In the genomic region with DNA sequence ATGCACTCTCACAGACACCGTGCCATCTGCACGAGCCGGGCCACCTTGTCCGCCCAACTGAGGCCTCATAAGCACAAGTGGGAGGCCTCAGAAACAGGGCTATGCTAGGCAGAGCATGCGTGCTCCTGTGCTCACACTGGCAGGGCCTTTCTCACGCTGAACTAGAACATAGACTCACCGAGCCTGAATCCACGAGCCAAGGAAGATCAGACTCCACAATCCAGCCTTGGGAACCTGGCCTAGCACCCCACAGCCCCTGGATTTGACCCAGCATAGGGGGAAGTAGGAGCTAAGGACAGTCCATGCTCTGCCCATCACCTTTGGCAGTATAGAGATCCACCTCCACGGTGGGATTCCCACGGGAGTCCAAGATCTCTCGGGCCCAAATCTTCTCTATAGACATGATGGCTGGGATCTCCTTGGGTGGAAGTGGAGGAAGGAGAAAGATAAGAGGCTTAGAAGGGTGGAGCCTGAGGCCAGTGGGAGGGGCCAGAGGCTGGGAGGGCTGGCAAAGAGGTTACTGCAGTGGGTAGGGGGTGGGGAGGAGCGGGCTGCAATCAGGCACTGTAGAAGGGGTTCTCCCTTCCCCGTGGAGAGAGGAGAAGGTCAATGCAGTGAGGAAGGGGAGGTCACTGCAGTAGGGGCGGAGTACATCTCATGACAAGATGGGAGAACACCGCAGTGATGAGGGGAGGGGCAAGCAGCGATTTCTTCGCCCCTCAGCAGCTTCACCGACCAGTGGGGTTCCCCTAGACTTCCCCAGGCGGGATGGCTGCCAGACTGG, we compare ENCODE assay signal across 8 mouse cellular contexts. TPM values are rescaled to one million over a fixed set of nuclear protein-coding genes. Genes with fewer than 3 reads are reported as not detected.
DNase-seq lines count a peak whose midpoint lies in the region; ATAC-seq and TF ChIP-seq lines count a peak whose summit lies in the region.

No protein-coding gene starts in this region.

- no peak for DNase-seq in kidney, postnatal 25 days
- DNase-seq in ES-CJ7 (ENCODE audit: low read depth, low spot score), result peak; percentile 88
- peak; percentile 82 for DNase-seq in cerebellum, adult 9-10 months
- no peak for DNase-seq in hindbrain, embryonic 11.5 days (ENCODE audit: low spot score)
- DNase-seq in liver, postnatal 0 days, result no peak
- no peak for DNase-seq in spleen, adult 12 weeks (ENCODE audit: low spot score)
- no peak for DNase-seq in adrenal gland, adult 2 months

- H3K9ac ChIP-seq in kidney, embryonic 16.5 days (replicated peaks; ENCODE audit: low read length), result peak overlapping the region; percentile 69
- no peak overlapping the region for H3K9ac ChIP-seq in hindbrain, embryonic 11.5 days (ENCODE audit: low read depth, low read length)
- no peak overlapping the region for H3K9ac ChIP-seq in liver, postnatal 0 days (replicated peaks)

- H3K4me1 ChIP-seq in kidney, embryonic 16.5 days (ENCODE audit: insufficient read depth, low read length), result peaks cover 33% of the 10 kb centered on the region
- H3K4me1 ChIP-seq in hindbrain, embryonic 11.5 days (replicated peaks; ENCODE audit: control insufficient read depth, insufficient read depth, low read length), result no peaks in the 10 kb centered on the region; the same call in 1 of the 2 replicates
- 0 out of 2 replicates have a peak, but pooled peaks cover 7% of the 10 kb centered on the region for H3K4me1 ChIP-seq in liver, postnatal 0 days (ENCODE audit: insufficient read depth)

- no peak for TF ChIP-seq CTCF in liver, postnatal 0 days (IDR thresholded peaks at IDR 0.05; ENCODE audit: low read depth)

- ATAC-seq in kidney, embryonic 16.5 days (ENCODE audit: low FRiP score, low TSS enrichment), result peak; percentile 31; the same call in 1 of the 2 replicates
- ATAC-seq in hindbrain, embryonic 11.5 days (ENCODE audit: low FRiP score), result peak; percentile 38
- peak; percentile 31; the same call in 1 of the 2 replicates for ATAC-seq in liver, postnatal 0 days

- no peaks in the 10 kb centered on the region for H3K27me3 ChIP-seq in kidney, embryonic 16.5 days (ENCODE audit: insufficient read depth, low read length)
- peaks cover 2% of the 10 kb centered on the region; the same call in 1 of the 2 replicates for H3K27me3 ChIP-seq in hindbrain, embryonic 11.5 days (ENCODE audit: control insufficient read depth, insufficient read depth, low read length)
- H3K27me3 ChIP-seq in liver, postnatal 0 days (ENCODE audit: insufficient read depth, low read length), result peaks cover 21% of the 10 kb centered on the region

- TF ChIP-seq EP300 in liver, postnatal 0 days (IDR thresholded peaks at IDR 0.05; ENCODE audit: low read depth), result no peak

- no peaks in the 10 kb centered on the region for H3K9me3 ChIP-seq in kidney, embryonic 16.5 days (ENCODE audit: low read length)
- no peaks in the 10 kb centered on the region for H3K9me3 ChIP-seq in hindbrain, embryonic 11.5 days (ENCODE audit: control insufficient read depth, low read length)
- no peaks in the 10 kb centered on the region for H3K9me3 ChIP-seq in liver, postnatal 0 days (ENCODE audit: low read length)

- H3K4me2 ChIP-seq in kidney, embryonic 16.5 days (replicated peaks; ENCODE audit: low read depth, low read length), result peak overlapping the region; percentile 94
- H3K4me2 ChIP-seq in hindbrain, embryonic 11.5 days (replicated peaks; ENCODE audit: low read depth, low read length), result peak overlapping the region; percentile 51; the same call in 1 of the 2 replicates
- H3K4me2 ChIP-seq in liver, postnatal 0 days (ENCODE audit: low read depth, low read length), result peak overlapping the region; percentile 78

- no peaks in the 10 kb centered on the region for H3K36me3 ChIP-seq in kidney, embryonic 16.5 days (ENCODE audit: insufficient read depth, low read length)
- H3K36me3 ChIP-seq in hindbrain, embryonic 11.5 days (ENCODE audit: control insufficient read depth, insufficient read depth, low read length), result no peaks in the 10 kb centered on the region
- no peaks in the 10 kb centered on the region for H3K36me3 ChIP-seq in liver, postnatal 0 days (replicated peaks; ENCODE audit: insufficient read depth, low read length)

- H3K4me3 ChIP-seq in kidney, embryonic 16.5 days (ENCODE audit: low read length), result peak overlapping the region; percentile 65
- H3K4me3 ChIP-seq in hindbrain, embryonic 11.5 days (ENCODE audit: low read depth, low read length), result no peak overlapping the region
- H3K4me3 ChIP-seq in liver, postnatal 0 days (ENCODE audit: low read depth, low read length), result 0 out of 2 replicates have a peak overlapping the region, but pooled peaks have one; percentile 8

- 25% methylated on average over 19 of the region's 19 CpGs for WGBS in kidney, embryonic 16.5 days
- WGBS in hindbrain, embryonic 11.5 days, result 22% methylated on average over 19 of the region's 19 CpGs
- 33% methylated on average over 18 of the region's 19 CpGs for WGBS in liver, postnatal 0 days (ENCODE audit: insufficient replicate concordance)

- H3K27ac ChIP-seq in kidney, embryonic 16.5 days (ENCODE audit: low read length), result peak overlapping the region; percentile 69
- no peak overlapping the region for H3K27ac ChIP-seq in hindbrain, embryonic 11.5 days (ENCODE audit: low read depth, low read length)
- no peak overlapping the region for H3K27ac ChIP-seq in liver, postnatal 0 days (ENCODE audit: low read depth)

RNA-seq across cellular contexts. Expression of a gene that starts 1.4 kb away (rescaled TPM):
- polyA plus RNA-seq in kidney, embryonic 16.5 days (2015; fragmentation: Nextera tagmentation; extraction: Ambion mirVana), result 10.9 and 15.3 TPM in 2 replicates
- 5.9 and 7.1 TPM in 2 replicates for polyA plus RNA-seq in hindbrain, embryonic 11.5 days (2014; fragmentation: Nextera tagmentation; extraction: Ambion mirVana)
- polyA plus RNA-seq in liver, postnatal 0 days (2015; fragmentation: Nextera tagmentation; extraction: Ambion mirVana), result 0.20 and 0.27 TPM in 2 replicates
- total RNA-seq in adrenal gland, adult 2 months (2021), result 10 to 100 TPM; 12.4 to 35.9 TPM
- 8.3 and 16.5 TPM in 2 replicates for polyA plus RNA-seq in adrenal gland, adult 2 months (2012; rRNA removed)

RNA-seq across cellular contexts. Expression of a gene that starts 11.4 kb away (rescaled TPM):
- polyA plus RNA-seq in kidney, embryonic 16.5 days (2015; fragmentation: Nextera tagmentation; extraction: Ambion mirVana), result 1.0 and 1.2 TPM in 2 replicates
- polyA plus RNA-seq in hindbrain, embryonic 11.5 days (2014; fragmentation: Nextera tagmentation; extraction: Ambion mirVana), result 4.1 and 4.7 TPM in 2 replicates
- 0.16 TPM in 1 of 2 replicates, not detected in the other for polyA plus RNA-seq in liver, postnatal 0 days (2015; fragmentation: Nextera tagmentation; extraction: Ambion mirVana)
- under 1 TPM; 0.29 to 0.38 TPM for total RNA-seq in adrenal gland, adult 2 months (2021)
- 0.16 and 0.32 TPM in 2 replicates for polyA plus RNA-seq in adrenal gland, adult 2 months (2012; rRNA removed)

RNA-seq across cellular contexts. Expression of a gene that starts 11.8 kb away (rescaled TPM):
- polyA plus RNA-seq in kidney, embryonic 16.5 days (2015; fragmentation: Nextera tagmentation; extraction: Ambion mirVana), result 16.4 and 20.2 TPM in 2 replicates
- polyA plus RNA-seq in hindbrain, embryonic 11.5 days (2014; fragmentation: Nextera tagmentation; extraction: Ambion mirVana), result 9.2 and 12.7 TPM in 2 replicates
- 1.8 and 1.9 TPM in 2 replicates for polyA plus RNA-seq in liver, postnatal 0 days (2015; fragmentation: Nextera tagmentation; extraction: Ambion mirVana)
- total RNA-seq in adrenal gland, adult 2 months (2021), result 10 to 100 TPM; 76.8 to 86.3 TPM
- polyA plus RNA-seq in adrenal gland, adult 2 months (2012; rRNA removed), result 73.3 and 110 TPM in 2 replicates

RNA-seq across cellular contexts. Expression of a gene that starts 12.3 kb away (rescaled TPM):
- polyA plus RNA-seq in kidney, embryonic 16.5 days (2015; fragmentation: Nextera tagmentation; extraction: Ambion mirVana), result 0.14 TPM in 1 of 2 replicates, not detected in the other
- polyA plus RNA-seq in hindbrain, embryonic 11.5 days (2014; fragmentation: Nextera tagmentation; extraction: Ambion mirVana), result not detected in 2 replicates
- not detected in 2 replicates for polyA plus RNA-seq in liver, postnatal 0 days (2015; fragmentation: Nextera tagmentation; extraction: Ambion mirVana)
- total RNA-seq in adrenal gland, adult 2 months (2021), result not detected
- polyA plus RNA-seq in adrenal gland, adult 2 months (2012; rRNA removed), result not detected in 2 replicates

RNA-seq across cellular contexts. Expression of a gene that starts 26.9 kb away (rescaled TPM):
- 527 and 541 TPM in 2 replicates for polyA plus RNA-seq in kidney, embryonic 16.5 days (2015; fragmentation: Nextera tagmentation; extraction: Ambion mirVana)
- polyA plus RNA-seq in hindbrain, embryonic 11.5 days (2014; fragmentation: Nextera tagmentation; extraction: Ambion mirVana), result 553 and 590 TPM in 2 replicates
- polyA plus RNA-seq in liver, postnatal 0 days (2015; fragmentation: Nextera tagmentation; extraction: Ambion mirVana), result 148 and 157 TPM in 2 replicates
- 100 to 1,000 TPM; 357 to 360 TPM for total RNA-seq in adrenal gland, adult 2 months (2021)
- 233 and 246 TPM in 2 replicates for polyA plus RNA-seq in adrenal gland, adult 2 months (2012; rRNA removed)

Comparison
In these comparisons a context has a peak if more than half of its experiments do, and no peak if none do; other contexts are left out.
1. DNase-seq: peak in ES-CJ7 (single experiment) and cerebellum, adult 9-10 months (single experiment); none in kidney, postnatal 25 days (0 of 2), hindbrain, embryonic 11.5 days (single experiment), liver, postnatal 0 days (single experiment), spleen, adult 12 weeks (single experiment) and adrenal gland, adult 2 months (single experiment).
2. Peak in every context shown above with its lines, with median percentiles within 50 percentile points of each other: ATAC-seq and H3K4me2 ChIP-seq.